Mouse (Mus musculus) small intestine, adult 2 months (tissue): Measurements from ENCODE around the gene Igf2r. TPM values are rescaled to one million over a fixed set of nuclear protein-coding genes. Genes with fewer than 3 reads are reported as not detected.

Experiments used
- H3K27ac ChIP-seq: fragments of 200-500 bp; 2 replicates; pipeline ENCODE4 v1.5.1; 2012; ENCODE audit warnings: low read depth, low read length, control low read depth, inconsistent platforms; ENCODE audit not compliant: insufficient read depth
- H3K27me3 ChIP-seq: fragments of 200-500 bp; 2 replicates; pipeline ENCODE4 v1.6.1; 2012; ENCODE audit warnings: mild to moderate bottlenecking, moderate library complexity, low read length, inconsistent platforms; ENCODE audit not compliant: control insufficient read depth, insufficient read depth
- H3K36me3 ChIP-seq: fragments of 200-500 bp; 2 replicates; pipeline ENCODE4 v1.6.1; 2012; ENCODE audit warnings: mild to moderate bottlenecking, low read length, control low read depth, inconsistent platforms; ENCODE audit not compliant: control insufficient read depth, insufficient read depth
- H3K4me1 ChIP-seq: fragments of 200-500 bp; 2 replicates; pipeline ENCODE4 v1.6.1; 2012; ENCODE audit warnings: low read length, inconsistent platforms, mixed read lengths; ENCODE audit not compliant: control insufficient read depth, insufficient read depth, insufficient read length
- H3K4me3 ChIP-seq: fragments of 200-500 bp; 2 replicates; pipeline ENCODE4 v1.5.1; 2012; ENCODE audit warnings: low read depth, mild to moderate bottlenecking, control low read depth, inconsistent platforms, low read length, moderate library complexity
- CTCF ChIP-seq: fragments of 200-500 bp; IDR thresholded peaks from 2 replicates; pipeline ENCODE4 v1.5.1; 2012; ENCODE audit warnings: low read depth, mild to moderate bottlenecking, control low read depth, inconsistent platforms, low read length, moderate library complexity, mixed read lengths; ENCODE audit not compliant: insufficient replicate concordance, insufficient read length; ENCODE audit errors: extremely low read depth
- POLR2A ChIP-seq: fragments of 200-500 bp; IDR thresholded peaks from 2 replicates; pipeline ENCODE4 v1.6.1; 2012; ENCODE audit warnings: low read depth, mild to moderate bottlenecking, control low read depth, inconsistent platforms, low read length, moderate library complexity
- WGBS: fragments of 180-500 bp; shearing (Covaris S2); methylation state at CpG from one replicate; pipeline ENCODE4 v1.1.7; 2018; 5-methylcytosine and 5-hydroxymethylcytosine counted together
- polyA plus RNA-seq: library from polyadenylated mRNA; depleted of rRNA; stranded (reverse); fragments of >200 nt; gene quantifications from 2 replicates; pipeline ENCODE4 v1.2.3, GENCODE M21; 2012

Igf2r gene
- polyA plus RNA-seq, 1 experiment = 19.7 TPM

- TF ChIP-seq CTCF (no peak), POLR2A (no peak)
- H3K4me1 ChIP-seq = no peaks in the 10 kb centered on the region
- no peaks in the 10 kb centered on the region for H3K36me3 ChIP-seq
- H3K4me3 ChIP-seq = no peak overlapping the region
- H3K27me3 ChIP-seq = no peaks in the 10 kb centered on the region
- H3K27ac ChIP-seq = no peak overlapping the region
Observed at GRCm38 (mm10) chr17:12804584-12805445, 35.4 kb upstream of the Igf2r start.

- no peaks in the 10 kb centered on the region for H3K27me3 ChIP-seq
- no peak overlapping the region for H3K27ac ChIP-seq
- H3K4me1 ChIP-seq = peaks cover 3% of the 10 kb centered on the region; the same call in 1 of the 2 replicates
- WGBS = 79% methylated on average over 9 of the region's 9 CpGs
- no peak overlapping the region for H3K4me3 ChIP-seq
- no peaks in the 10 kb centered on the region for H3K36me3 ChIP-seq
- TF ChIP-seq POLR2A = no peak
- TF ChIP-seq CTCF = no peak
Observed at GRCm38 (mm10) chr17:12801861-12802540, 32.5 kb upstream of the Igf2r start.

GRCm38 (mm10) chr17:12799368-12800275 is 30.2 kb upstream of the Igf2r start:
- TF ChIP-seq POLR2A = no peak
- TF ChIP-seq CTCF = no peak; the same call in 1 of the 2 replicates
- Histone ChIP-seq H3K27me3 (no peaks in the 10 kb centered on the region), H3K27ac (no peak overlapping the region), H3K4me1 (peaks cover 3% of the 10 kb centered on the region; the same call in 1 of the 2 replicates), H3K4me3 (no peak overlapping the region), H3K36me3 (no peaks in the 10 kb centered on the region)
- WGBS = 34% methylated on average over 12 of the region's 12 CpGs

GRCm38 (mm10) chr17:12798571-12798970 is 29.1 kb upstream of the Igf2r start:
- 84% methylated on average over 3 of the region's 3 CpGs for WGBS
- H3K27ac ChIP-seq = no peak overlapping the region
- TF ChIP-seq CTCF (no peak), POLR2A (no peak)
- H3K4me1 ChIP-seq = peaks cover 6% of the 10 kb centered on the region; the same call in 1 of the 2 replicates
- no peak overlapping the region for H3K4me3 ChIP-seq
- H3K36me3 ChIP-seq = no peaks in the 10 kb centered on the region
- no peaks in the 10 kb centered on the region for H3K27me3 ChIP-seq

- H3K4me3 ChIP-seq = no peak overlapping the region
- 76% methylated on average over 3 of the region's 3 CpGs for WGBS
- no peak overlapping the region for H3K27ac ChIP-seq
- peaks cover 6% of the 10 kb centered on the region; the same call in 1 of the 2 replicates for H3K4me1 ChIP-seq
- TF ChIP-seq CTCF (no peak), POLR2A (no peak)
- no peaks in the 10 kb centered on the region for H3K36me3 ChIP-seq
- no peaks in the 10 kb centered on the region for H3K27me3 ChIP-seq
Observed at GRCm38 (mm10) chr17:12797427-12798029, 28.1 kb upstream of the Igf2r start.

GRCm38 (mm10) chr17:12796633-12797032 is 27.2 kb upstream of the Igf2r start:
- H3K27me3 ChIP-seq = no peaks in the 10 kb centered on the region
- peaks cover 6% of the 10 kb centered on the region; the same call in 1 of the 2 replicates for H3K4me1 ChIP-seq
- TF ChIP-seq CTCF (no peak), POLR2A (no peak)
- no peak overlapping the region for H3K27ac ChIP-seq
- no peaks in the 10 kb centered on the region for H3K36me3 ChIP-seq
- H3K4me3 ChIP-seq = no peak overlapping the region
- 72% methylated on average over 3 of the region's 3 CpGs for WGBS
